Mouse (Mus musculus) urinary bladder, postnatal 14 days (tissue): Measurements from ENCODE around the gene Eif3k.

Experiments used
- DNase-seq: peaks from one replicate; pipeline ENCODE4 v3.0.0; 2021; ENCODE audit warnings: low spot score

Gene Eif3k

GRCm38 (mm10) chr7:28939418-28940183 is 42.1 kb downstream of the Eif3k start:
- DNase-seq = no peak

- DNase-seq = no peak
These were observed 43.0 kb downstream of the Eif3k start for GRCm38 (mm10) chr7:28938654-28939053.

- DNase-seq = no peak
These were observed 44.9 kb downstream of the Eif3k start for GRCm38 (mm10) chr7:28936787-28937186.

GRCm38 (mm10) chr7:28933825-28934224 is 47.8 kb downstream of the Eif3k start:
- DNase-seq = no peak

- peak; percentile 70 for DNase-seq
These were observed 49.1 kb downstream of the Eif3k start for GRCm38 (mm10) chr7:28932421-28933041.

GRCm38 (mm10) chr7:28931695-28932039 is 50.0 kb downstream of the Eif3k start:
- peak; percentile 64 for DNase-seq

- peak; percentile 57 for DNase-seq
These were observed 50.5 kb downstream of the Eif3k start for GRCm38 (mm10) chr7:28931032-28931694.

GRCm38 (mm10) chr7:28930320-28931031 is 51.2 kb downstream of the Eif3k start:
- DNase-seq = peak; percentile 59

- DNase-seq = peak; percentile 52
These were observed 52.3 kb downstream of the Eif3k start for GRCm38 (mm10) chr7:28929381-28929780.

GRCm38 (mm10) chr7:28926172-28926571 is 55.5 kb downstream of the Eif3k start:
- no peak for DNase-seq

GRCm38 (mm10) chr7:28925317-28925716 is 56.3 kb downstream of the Eif3k start:
- DNase-seq = peak; percentile 83

GRCm38 (mm10) chr7:28924802-28925201 is 56.9 kb downstream of the Eif3k start:
- peak; percentile 36 for DNase-seq

- DNase-seq = peak; percentile 29
These were observed 57.8 kb downstream of the Eif3k start for GRCm38 (mm10) chr7:28923865-28924291.

GRCm38 (mm10) chr7:28922606-28923005 is 59.1 kb downstream of the Eif3k start:
- no peak for DNase-seq

- DNase-seq = no peak
These were observed 59.8 kb downstream of the Eif3k start for GRCm38 (mm10) chr7:28921722-28922465.
